Mouse (Mus musculus): ENCODE data around the gene Syne2.

Syne2 gene

GRCm38 (mm10) chr12:75874287-75874994 is 56.5 kb downstream of the Syne2 start:
- DNase-seq, result no peak

- DNase-seq, result no peak
Measured at GRCm38 (mm10) chr12:75879636-75880317, 61.8 kb downstream of the Syne2 start.

DNA sequence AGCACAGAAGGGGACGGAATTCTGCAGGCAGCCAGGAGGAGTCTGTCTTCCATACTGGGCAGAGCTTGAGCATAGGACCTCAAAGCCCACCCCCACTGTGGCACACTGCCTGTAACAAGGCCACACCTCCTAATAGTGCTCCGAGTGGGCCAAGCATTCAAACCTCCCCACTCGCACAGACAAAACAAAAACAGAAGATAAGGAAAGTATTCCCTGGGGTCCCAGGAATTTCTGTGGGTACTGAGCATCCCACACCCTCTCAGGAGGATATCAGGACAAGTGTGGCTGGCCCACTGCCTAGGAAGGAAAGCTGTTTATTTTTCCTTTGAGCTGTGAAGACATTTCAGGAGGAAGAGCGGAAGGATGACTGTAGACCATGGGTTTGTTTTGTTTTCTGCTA is 63.6 kb downstream of the Syne2 start:
- DNase-seq, result no peak

GRCm38 (mm10) chr12:75886161-75886560 is 68.2 kb downstream of the Syne2 start:
- DNase-seq, result no peak

- no peak for DNase-seq
Measured at GRCm38 (mm10) chr12:75886946-75887345, 69.0 kb downstream of the Syne2 start.

- DNase-seq, result no peak
Measured at GRCm38 (mm10) chr12:75888721-75889120, 70.8 kb downstream of the Syne2 start.

GRCm38 (mm10) chr12:75891206-75891605 is 73.3 kb downstream of the Syne2 start:
- no peak for DNase-seq

DNA sequence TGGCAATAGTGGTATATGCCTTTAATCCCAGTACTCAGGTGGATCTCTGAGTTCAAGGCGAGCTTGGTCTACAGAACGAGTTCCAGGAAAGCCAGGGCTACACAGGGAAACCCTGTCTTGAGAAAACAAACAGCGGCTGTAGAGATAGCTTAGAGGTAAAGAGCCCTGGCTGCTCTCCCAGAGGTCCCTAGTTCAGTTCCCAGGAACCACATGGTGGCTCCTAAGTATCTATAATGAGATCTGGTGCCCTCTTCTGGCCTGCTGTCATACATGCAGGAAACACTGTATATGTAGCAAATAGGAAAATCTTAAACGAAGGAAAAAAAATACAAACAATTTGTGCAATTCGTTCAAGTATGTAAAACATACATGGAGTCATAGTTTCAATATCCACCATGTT is 75.5 kb downstream of the Syne2 start:
- no peak for DNase-seq

GRCm38 (mm10) chr12:75894316-75894997 is 76.5 kb downstream of the Syne2 start:
- no peak for DNase-seq

GRCm38 (mm10) chr12:75894998-75895331 is 77.0 kb downstream of the Syne2 start:
- no peak for DNase-seq

DNA sequence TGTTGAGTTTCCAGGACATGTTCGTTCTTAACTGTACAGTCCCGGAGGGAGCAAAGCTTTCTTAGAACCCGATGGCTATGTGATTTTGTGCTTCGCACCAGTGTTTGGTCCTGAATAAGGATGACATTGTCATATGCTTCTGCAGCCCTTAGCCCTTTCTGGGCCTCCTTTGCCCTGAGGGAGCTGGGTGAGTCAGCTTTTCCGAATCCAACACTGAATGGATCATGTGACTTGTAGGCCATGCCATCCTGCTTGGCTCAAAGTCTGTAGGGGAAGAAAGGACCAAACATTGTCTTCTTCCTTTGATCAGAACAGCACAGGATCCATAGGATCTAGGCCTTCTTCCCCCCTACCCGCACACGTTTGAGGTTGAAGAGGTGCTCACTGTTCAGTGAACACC is 79.9 kb downstream of the Syne2 start:
- peak; percentile 22 for DNase-seq

DNA sequence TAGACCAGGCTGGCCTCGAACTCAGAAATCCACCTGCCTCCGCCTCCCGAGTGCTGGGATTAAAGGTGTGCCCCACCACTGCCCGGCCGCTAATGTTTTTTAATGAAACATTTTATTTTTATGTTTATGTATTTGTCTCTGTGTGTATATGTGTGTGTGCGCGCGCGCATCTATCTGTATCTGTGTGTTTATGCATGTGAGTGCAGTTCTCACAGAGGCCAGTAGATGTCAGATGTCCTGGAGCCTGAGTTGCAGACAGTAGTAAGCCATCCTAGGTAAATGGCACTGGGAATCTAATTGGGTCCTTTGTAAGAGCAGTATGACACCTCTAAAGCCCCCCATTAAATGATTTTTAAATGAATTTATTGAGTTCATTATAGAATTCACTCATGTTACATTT is 83.8 kb downstream of the Syne2 start:
- no peak for DNase-seq

GRCm38 (mm10) chr12:75904068-75904467 is 86.1 kb downstream of the Syne2 start:
- no peak for DNase-seq

DNA sequence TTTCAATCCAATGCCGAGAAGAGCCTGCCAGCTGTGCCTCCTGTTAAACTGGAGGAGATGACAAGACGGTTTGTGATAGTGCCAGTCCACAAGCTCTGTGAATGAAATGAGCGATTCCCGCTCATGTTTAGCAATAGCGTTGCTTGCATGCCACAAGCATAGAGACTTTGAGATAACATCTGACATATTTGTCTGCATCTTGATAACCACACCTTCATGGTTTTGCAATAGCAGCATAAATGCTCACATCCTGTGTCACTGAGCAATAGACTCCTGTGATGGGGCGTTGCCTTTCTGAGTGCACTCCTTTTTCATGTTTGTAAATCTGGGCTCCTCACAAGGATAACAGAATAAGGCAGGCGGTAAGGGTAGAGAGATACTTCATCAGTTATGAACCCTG is 87.4 kb downstream of the Syne2 start:
- DNase-seq, result no peak

DNA sequence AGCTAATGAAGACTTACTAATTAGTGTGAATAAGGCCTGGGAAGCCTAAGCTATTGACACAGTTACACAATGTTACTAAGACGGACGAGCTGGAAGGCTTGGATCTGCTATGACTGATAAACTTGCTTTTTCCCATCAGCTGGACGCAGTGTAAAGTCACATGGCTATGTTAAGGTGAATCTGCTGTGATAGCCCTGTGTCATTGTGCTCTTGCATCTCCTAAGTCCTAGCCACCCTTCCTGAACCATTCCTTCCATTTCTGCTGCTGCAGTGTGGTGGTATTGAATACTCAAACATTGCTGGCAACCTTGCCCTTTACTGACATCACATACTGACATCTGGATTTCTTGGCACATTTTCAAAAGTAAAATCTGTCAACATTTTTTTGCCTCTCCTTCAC is 90.5 kb downstream of the Syne2 start:
- DNase-seq, result no peak

DNA sequence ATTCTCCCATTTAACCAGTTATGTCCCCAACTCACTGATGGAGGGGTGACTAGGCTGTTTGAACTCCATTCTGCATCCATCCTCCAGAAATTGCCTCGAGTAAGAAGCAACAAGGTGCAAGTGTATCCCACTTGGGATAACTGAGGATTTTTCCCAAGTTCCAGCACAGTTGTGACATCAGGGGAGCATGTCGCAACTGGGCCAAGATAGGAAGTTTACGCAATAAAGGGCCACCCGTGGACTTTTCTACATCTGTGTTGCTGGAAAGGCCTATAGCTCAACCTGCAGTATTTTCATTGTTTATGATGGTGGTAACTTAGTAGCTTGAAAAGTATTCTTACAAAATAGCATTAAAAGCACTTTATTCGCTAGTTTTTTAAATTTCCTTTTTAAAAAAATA is 97.8 kb downstream of the Syne2 start:
- DNase-seq, result no peak

DNA sequence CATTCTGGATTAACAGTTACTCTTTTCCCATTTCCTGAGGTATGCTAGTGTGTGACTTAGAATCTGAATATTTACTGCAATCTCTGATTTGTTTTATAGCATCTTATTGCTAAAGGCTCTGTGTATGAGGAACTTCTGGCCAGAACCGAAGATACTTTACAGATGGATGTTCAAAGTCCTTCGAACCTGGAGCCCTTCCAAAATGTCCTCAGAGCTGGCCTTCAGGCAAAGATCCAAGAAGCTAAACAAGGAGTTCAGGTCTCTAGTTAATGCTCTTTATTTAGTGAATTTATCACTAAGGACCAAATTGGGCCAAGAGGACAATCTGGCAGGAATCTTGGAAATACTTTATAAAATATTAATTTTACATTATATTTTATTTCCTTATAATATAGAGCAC is 100.5 kb downstream of the Syne2 start:
- peak; percentile 65 for DNase-seq

DNA sequence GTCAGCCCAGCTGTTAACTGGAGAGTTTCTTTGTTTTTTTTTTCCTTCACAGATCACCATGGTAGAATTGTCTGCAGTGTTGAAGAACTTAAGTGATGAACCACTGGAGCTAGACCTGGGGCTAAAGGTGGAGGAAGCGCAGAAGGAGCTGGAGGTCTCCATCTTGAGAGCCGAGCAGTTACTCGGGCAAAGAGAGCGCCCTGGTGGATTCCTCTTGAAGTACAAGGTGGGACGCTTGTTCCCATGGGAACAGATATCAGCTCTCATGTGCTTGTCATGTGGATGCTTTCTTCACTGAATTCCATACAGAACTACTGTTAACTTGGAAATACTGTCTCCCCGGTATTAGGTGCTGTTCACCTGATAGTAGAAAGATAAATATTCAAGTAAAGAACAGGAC is 101.0 kb downstream of the Syne2 start:
- DNase-seq, result no peak

DNA sequence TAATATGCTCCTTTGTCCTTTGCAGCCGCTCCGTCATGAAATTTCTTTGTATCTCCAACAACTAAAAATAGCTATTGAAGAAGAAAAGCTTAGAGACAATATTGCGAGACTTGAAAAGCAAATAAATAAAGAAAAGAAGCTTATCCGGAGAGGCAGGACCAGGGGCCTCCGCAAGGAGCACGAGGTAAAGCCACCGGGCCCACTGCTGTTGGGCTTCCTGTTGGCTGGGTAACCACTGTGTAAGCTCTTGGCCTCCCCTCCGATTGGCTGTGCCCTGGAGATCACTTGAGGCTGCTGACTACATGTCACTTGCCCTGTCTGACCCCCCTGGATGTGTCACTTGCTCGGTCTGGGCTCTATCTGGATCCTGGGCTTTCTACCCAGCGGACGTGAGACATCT is 105.0 kb downstream of the Syne2 start:
- DNase-seq, result no peak

DNA sequence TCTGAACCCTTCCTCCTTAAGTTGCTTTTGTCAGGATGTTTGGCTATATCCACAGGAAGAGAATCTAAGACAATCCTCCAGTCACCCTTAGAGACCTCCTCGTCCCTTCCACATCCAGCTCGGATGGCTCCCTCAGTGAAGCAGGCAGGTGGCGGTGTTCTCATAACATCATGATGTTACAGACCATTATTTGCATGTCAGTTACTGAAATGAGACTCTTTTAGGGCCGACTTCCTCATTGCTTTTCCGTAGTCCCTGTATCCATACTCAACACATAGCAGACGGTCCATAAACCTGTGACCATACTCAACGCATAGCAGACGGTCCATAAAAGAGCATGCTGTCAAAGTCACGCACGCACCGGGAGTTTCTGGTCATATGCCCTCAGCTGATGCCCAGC is 106.9 kb downstream of the Syne2 start:
- DNase-seq, result no peak

GRCm38 (mm10) chr12:75927596-75927995 is 109.7 kb downstream of the Syne2 start:
- no peak for DNase-seq

DNA sequence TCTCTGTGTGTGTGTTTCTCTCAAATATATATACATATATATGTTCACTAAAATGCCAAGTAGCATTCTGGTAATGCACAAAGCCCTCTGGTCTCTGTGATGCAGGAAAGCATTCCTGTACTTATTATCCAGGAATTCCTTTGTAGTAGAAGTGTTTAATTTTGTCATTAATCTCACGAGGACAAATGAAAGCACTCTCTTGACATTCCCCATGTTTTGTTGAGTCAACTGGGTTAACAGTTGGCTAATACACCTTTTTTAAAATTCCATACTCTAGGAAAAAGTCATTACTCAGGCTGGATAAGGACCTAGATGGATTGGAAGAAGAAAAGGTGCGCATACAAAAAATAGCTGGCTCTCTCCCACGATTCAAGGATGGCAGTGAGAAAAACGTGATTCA is 115.6 kb downstream of the Syne2 start:
- no peak for DNase-seq

GRCm38 (mm10) chr12:75951328-75951727 is 133.4 kb downstream of the Syne2 start:
- DNase-seq, result no peak

- DNase-seq, result no peak
Measured at GRCm38 (mm10) chr12:75952011-75952410, 134.1 kb downstream of the Syne2 start.

Data from kidney, adult 11 months (tissue).